Mouse (Mus musculus) limb, embryonic 11.5 days (tissue): ENCODE measurements at regions not wholly inside any gene's neighbourhood (a gene's known extent, or its start where the extent isn't known, plus 50 kb on each side); places are given as distances from the start of the nearest gene placed in this dataset.

Experiments used
- ATAC-seq: fragments of 200-750 bp; cut with Nextera tagmentation; 2 replicates; pipeline ENCODE4 v1.8.0; 2017; ENCODE audit warnings: low read depth; ENCODE audit not compliant: insufficient number of reproducible peaks, low FRiP score, low TSS enrichment
- DNase-seq: peaks from one replicate; pipeline ENCODE4 v3.0.0-alpha.2; 2015; ENCODE audit warnings: low spot score
- H3K27ac ChIP-seq: fragments of 300-500 bp; sonication (generic); replicated peaks from 2 replicates; pipeline ENCODE4 v1.5.1; 2014; ENCODE audit warnings: low read depth, mild to moderate bottlenecking, low read length
- H3K27me3 ChIP-seq: fragments of 300-500 bp; sonication (generic); 2 replicates; pipeline ENCODE4 v1.6.1; 2014; ENCODE audit warnings: mild to moderate bottlenecking, low read length, mixed read lengths; ENCODE audit not compliant: control insufficient read depth, insufficient read depth
- H3K36me3 ChIP-seq: fragments of 300-500 bp; sonication (generic); 2 replicates; pipeline ENCODE4 v1.6.1; 2014; ENCODE audit warnings: mild to moderate bottlenecking, low read length, moderate library complexity, mixed read lengths; ENCODE audit not compliant: control insufficient read depth, insufficient read depth
- H3K4me1 ChIP-seq: fragments of 300-500 bp; sonication (generic); 2 replicates; pipeline ENCODE4 v1.6.1; 2014; ENCODE audit warnings: low read length, mixed read lengths; ENCODE audit not compliant: control insufficient read depth, insufficient read depth
- H3K4me2 ChIP-seq: fragments of 300-500 bp; sonication (generic); 2 replicates; pipeline ENCODE4 v1.6.1; 2014; ENCODE audit warnings: low read depth, mild to moderate bottlenecking, moderate library complexity; ENCODE audit not compliant: severe bottlenecking
- H3K4me3 ChIP-seq: fragments of 300-500 bp; sonication (generic); 2 replicates; pipeline ENCODE4 v1.5.1; 2014; ENCODE audit warnings: low read depth, low read length
- H3K9ac ChIP-seq: fragments of 300-500 bp; sonication (generic); 2 replicates; pipeline ENCODE4 v1.6.1; 2014; ENCODE audit warnings: mild to moderate bottlenecking, low read length
- H3K9me3 ChIP-seq: fragments of 300-500 bp; sonication (generic); 2 replicates; pipeline ENCODE4 v1.6.1; 2016; ENCODE audit warnings: low read length; ENCODE audit not compliant: control insufficient read depth
- WGBS: fragments of 180-500 bp; shearing (Covaris S2); extraction: QIAGEN DNeasy Blood & Tissue Kit; methylation state at CpG from one replicate; pipeline ENCODE4 v1.1.7; 2014; 5-methylcytosine and 5-hydroxymethylcytosine counted together

DNA sequence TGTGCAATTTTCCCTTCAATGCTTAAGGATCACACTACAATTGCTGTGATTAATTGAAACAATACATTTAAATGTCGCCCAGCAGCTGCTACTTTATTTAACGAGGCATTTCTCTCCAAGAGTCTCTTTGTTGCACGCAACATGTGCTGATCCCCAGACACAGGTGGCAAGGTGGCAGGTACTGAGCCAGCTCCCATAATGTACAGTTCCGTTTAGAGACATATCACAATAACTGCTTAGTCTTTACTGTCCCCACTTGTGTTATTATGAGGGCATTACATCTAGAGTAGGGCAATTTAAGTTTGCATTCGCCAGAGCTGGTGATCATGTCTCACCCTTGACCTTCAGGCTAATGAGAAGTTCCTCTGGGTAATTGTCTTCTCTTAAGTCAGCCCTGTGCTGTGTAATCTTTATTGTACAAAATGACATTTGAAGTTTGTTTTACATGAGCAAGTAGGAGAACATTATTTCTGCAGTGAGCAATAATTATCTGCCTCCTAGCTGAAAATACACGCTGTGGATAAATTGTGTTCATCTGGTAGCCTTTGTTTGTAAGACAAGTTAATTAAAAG is 1005.7 kb upstream of the Nudt12 start:
- no peak overlapping the region for H3K27ac ChIP-seq
- H3K4me1 ChIP-seq: 0 out of 2 replicates have a peak, but pooled peaks cover 3% of the 10 kb centered on the region
- no peak overlapping the region for H3K4me3 ChIP-seq
- DNase-seq: no peak
- no peaks in the 10 kb centered on the region for H3K9me3 ChIP-seq
- no peak overlapping the region for H3K9ac ChIP-seq
- no peak overlapping the region for H3K4me2 ChIP-seq
- ATAC-seq: no peak
- WGBS: 36% methylated on average over 6 of the region's 6 CpGs
- H3K36me3 ChIP-seq: no peaks in the 10 kb centered on the region
- no peaks in the 10 kb centered on the region for H3K27me3 ChIP-seq

DNA sequence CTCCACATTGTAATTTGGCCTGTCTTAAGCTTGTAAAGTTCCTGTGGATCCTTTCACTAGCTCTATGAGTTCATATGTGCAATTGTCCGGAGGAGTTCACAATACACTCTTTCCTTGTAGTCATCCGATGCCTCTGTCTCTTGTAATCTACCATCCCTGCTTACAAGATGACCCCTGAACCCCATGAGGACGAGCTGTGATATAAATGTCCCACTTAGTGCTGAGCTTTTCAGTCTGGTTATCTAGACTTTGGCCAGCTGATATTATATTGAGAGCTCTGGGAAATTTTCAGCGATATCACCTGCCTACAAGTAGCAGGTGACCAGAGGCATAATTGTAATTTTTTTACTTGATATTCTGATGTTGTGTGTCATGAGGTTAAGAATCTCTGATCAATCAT is 984.8 kb upstream of the Nudt12 start:
- 73% methylated on average over 4 of the region's 4 CpGs for WGBS
- H3K9me3 ChIP-seq: no peaks in the 10 kb centered on the region
- no peak overlapping the region for H3K9ac ChIP-seq
- no peak overlapping the region for H3K27ac ChIP-seq
- no peaks in the 10 kb centered on the region for H3K27me3 ChIP-seq
- ATAC-seq (no peak), DNase-seq (no peak)
- no peak overlapping the region for H3K4me3 ChIP-seq
- H3K36me3 ChIP-seq: no peaks in the 10 kb centered on the region
- H3K4me1 ChIP-seq: no peaks in the 10 kb centered on the region
- H3K4me2 ChIP-seq: no peak overlapping the region

DNA sequence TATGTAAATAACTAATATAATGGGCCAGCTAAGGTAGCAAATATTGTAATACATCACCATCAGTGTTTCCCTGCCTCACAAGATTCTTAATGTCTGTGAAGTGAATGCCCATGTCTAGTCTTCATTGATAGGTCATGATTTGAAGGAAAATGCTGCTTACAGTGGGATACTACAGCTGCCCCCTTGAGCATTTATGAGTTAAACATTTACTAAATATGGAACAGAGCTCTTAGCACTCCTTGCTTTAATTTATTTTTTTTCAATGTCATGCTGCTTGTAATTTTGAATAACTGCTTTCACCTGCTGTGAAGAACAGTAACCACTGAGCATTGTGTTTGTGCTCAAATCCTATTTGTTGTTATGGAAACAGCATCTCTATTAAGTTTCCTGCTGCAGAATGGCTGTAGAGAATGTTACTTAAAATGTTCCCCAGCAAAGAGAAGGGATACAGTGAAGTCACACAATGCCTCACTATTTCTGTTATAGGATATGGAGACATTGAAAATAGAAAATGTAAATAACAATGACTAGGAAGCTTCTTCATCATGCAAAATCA is 966.2 kb upstream of the Nudt12 start:
- H3K27me3 ChIP-seq: no peaks in the 10 kb centered on the region
- no peak overlapping the region for H3K4me3 ChIP-seq
- ATAC-seq (no peak), DNase-seq (no peak)
- no peak overlapping the region for H3K9ac ChIP-seq
- H3K9me3 ChIP-seq: no peaks in the 10 kb centered on the region
- H3K4me1 ChIP-seq: no peaks in the 10 kb centered on the region
- no peaks in the 10 kb centered on the region for H3K36me3 ChIP-seq
- no peak overlapping the region for H3K27ac ChIP-seq
- H3K4me2 ChIP-seq: no peak overlapping the region

DNA sequence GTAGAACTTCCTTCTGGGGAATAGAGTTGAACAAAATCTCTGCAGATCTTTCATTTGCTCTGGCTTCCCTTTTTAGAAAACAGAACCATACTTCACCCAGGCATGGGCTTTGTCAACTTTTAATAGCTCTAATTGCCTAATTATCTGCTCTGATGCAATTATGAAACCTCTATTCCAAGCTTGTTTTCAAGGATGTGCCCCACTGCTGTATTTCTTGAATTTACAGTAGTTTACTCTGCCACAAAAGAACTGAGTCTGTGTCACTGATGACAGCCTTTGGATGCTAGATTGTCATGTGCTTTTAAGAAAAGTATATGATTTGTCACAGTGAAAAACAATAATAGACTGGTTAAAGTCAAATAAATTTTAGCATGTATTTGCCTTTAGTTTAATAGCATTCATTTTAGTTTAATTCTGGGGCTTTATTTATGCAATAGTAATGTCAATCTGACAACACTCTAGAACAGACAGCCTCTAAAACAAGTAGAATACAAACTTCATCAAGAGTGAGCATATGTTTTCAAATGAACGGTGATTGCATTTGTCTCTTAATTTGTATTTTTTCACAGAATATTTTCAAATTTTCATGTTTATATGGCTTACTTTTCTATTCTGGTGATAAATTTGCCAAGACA is 964.1 kb upstream of the Nudt12 start:
- H3K9ac ChIP-seq: no peak overlapping the region
- H3K4me2 ChIP-seq: no peak overlapping the region
- H3K36me3 ChIP-seq: no peaks in the 10 kb centered on the region
- H3K27ac ChIP-seq: no peak overlapping the region
- H3K27me3 ChIP-seq: no peaks in the 10 kb centered on the region
- no peaks in the 10 kb centered on the region for H3K9me3 ChIP-seq
- no peak overlapping the region for H3K4me3 ChIP-seq
- WGBS: 96% methylated on average over 1 of the region's 1 CpGs
- no peaks in the 10 kb centered on the region for H3K4me1 ChIP-seq
- no peak for ATAC-seq
- no peak for DNase-seq

DNA sequence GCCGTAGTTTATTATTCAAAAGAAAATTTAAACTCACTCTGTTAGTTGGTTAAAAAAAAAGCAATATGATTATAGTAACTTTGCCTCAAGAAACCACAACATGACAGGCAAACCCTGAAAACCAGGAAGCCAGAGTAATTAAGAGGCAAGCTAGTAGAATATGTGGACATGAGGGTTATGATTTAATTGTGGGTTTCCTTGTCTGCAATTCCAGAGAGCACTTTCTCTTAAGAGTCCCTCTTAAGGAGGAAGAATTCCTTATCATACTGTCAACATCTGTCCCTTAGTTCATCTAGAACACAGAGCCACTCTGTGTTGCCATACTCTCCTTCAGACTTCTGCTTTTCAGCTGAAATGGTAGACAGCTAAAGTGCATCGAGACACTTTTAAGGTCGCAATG is 954.2 kb upstream of the Nudt12 start:
- Histone ChIP-seq H3K9me3 (no peaks in the 10 kb centered on the region), H3K36me3 (no peaks in the 10 kb centered on the region), H3K4me1 (no peaks in the 10 kb centered on the region), H3K9ac (no peak overlapping the region), H3K27ac (no peak overlapping the region), H3K4me2 (no peak overlapping the region), H3K27me3 (no peaks in the 10 kb centered on the region), H3K4me3 (no peak overlapping the region)
- WGBS: 90% methylated on average over 3 of the region's 3 CpGs
- no peak for ATAC-seq
- no peak for DNase-seq

DNA sequence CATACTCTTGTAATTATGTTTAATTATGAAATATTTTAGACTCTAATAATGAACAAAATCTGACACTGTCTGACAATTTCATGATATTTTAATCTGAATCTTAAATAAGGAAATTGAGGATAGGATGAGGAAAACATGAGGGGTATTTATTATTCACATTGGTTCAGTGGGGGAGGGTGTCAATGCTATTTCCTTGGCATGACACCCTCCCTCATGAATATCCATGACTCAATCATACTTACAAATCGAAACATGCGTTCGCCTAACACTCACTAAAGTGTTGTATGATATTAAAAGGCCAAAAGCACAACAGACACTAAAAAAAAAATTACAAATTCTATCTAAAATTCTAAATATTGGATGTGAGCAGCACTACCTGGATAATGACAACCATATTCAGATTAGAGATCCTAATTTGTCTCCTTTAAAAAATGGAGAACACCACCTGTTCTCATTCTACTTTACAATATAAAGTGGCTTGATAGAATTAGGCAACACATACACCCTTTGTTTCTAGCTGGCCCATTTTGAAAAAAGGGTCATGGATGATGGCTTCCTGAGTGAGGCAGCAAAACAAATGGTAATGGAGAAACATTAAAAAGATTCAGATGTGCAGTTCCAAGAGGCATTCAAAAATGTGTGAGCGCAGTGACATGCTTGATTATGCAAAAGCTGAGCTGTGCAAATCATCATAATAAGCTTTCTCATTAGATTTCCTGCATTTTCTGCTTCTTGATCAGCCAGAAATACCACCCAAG is 942.3 kb upstream of the Nudt12 start:
- Histone ChIP-seq H3K4me2 (no peak overlapping the region), H3K4me3 (no peak overlapping the region), H3K4me1 (no peaks in the 10 kb centered on the region), H3K27ac (no peak overlapping the region), H3K36me3 (no peaks in the 10 kb centered on the region), H3K9ac (no peak overlapping the region), H3K27me3 (no peaks in the 10 kb centered on the region), H3K9me3 (no peaks in the 10 kb centered on the region)
- WGBS: 88% methylated on average over 4 of the region's 4 CpGs
- ATAC-seq: no peak
- no peak for DNase-seq

DNA sequence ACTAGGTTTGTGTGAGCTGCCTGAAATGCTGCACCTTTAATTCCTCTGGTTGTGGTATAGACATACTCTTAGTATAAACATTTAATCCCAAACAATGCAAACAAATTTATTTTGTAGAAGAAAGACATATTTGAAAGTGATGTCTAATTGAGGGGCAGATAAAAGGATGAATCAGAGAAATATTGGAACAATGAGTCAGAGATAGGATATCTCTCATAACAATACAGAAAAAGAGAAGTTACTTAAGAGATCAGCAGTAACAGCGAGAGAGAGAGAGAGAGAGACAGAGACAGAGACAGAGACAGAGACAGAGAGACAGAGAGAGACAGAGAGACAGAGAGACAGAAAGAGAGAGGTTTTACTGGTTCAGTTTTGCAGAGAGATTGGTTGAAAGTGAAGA is 933.3 kb upstream of the Nudt12 start:
- ATAC-seq (no peak), DNase-seq (no peak)
- Histone ChIP-seq H3K9ac (no peak overlapping the region), H3K4me1 (no peaks in the 10 kb centered on the region), H3K27me3 (no peaks in the 10 kb centered on the region), H3K9me3 (no peaks in the 10 kb centered on the region), H3K4me3 (no peak overlapping the region), H3K27ac (no peak overlapping the region), H3K36me3 (no peaks in the 10 kb centered on the region), H3K4me2 (no peak overlapping the region)
- 84% methylated on average over 1 of the region's 1 CpGs for WGBS

DNA sequence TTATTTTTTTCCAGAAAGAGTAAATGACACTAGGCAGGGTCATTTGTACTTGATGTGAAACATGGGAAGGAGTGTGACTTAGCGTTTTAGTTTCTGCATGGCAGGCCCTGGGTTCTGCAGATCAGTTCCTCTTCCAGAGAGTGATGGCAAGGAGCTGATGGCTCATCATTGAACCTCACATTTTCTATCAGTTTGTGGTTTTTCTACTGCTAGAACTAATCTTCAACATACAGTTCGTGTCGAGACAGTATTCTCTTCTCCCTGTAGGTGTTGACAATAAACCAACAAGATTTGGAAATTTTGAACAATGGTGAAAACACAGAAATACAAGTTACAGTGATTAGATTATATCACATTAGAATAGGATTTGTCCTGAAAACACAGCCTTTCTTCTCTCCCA is 891.2 kb upstream of the Nudt12 start:
- Histone ChIP-seq H3K36me3 (no peaks in the 10 kb centered on the region), H3K27ac (no peak overlapping the region), H3K4me3 (no peak overlapping the region), H3K27me3 (no peaks in the 10 kb centered on the region), H3K4me2 (no peak overlapping the region), H3K9me3 (no peaks in the 10 kb centered on the region), H3K9ac (no peak overlapping the region), H3K4me1 (no peaks in the 10 kb centered on the region)
- ATAC-seq (no peak), DNase-seq (no peak)
- WGBS: 88% methylated on average over 3 of the region's 3 CpGs
